Mouse (Mus musculus) MEL (cell line): ENCODE results near the gene Serpina11. TPM values are rescaled to one million over a fixed set of nuclear protein-coding genes. Genes with fewer than 3 reads are reported as not detected.

Source experiments
- DNase-seq: peaks from one replicate; pipeline ENCODE4 v3.0.0; 2011; ENCODE audit warnings: low read depth, low spot score
- H3K27ac ChIP-seq: 2 replicates; pipeline ENCODE4 v1.5.1; 2012; ENCODE audit warnings: low read depth, mild to moderate bottlenecking, control low read depth, low read length, moderate library complexity; ENCODE audit not compliant: control insufficient read depth
- H3K27me3 ChIP-seq, 2 experiments: fragments of 150-350 bp in 1 of 2; sonication (generic) in 1 of 2; 2 replicates each; pipeline ENCODE4 v1.6.1; 2012; ENCODE audit warnings: low read length in 2 of 2, mild to moderate bottlenecking in 2 of 2, improper control_type of control experiment in 1 of 2, moderate library complexity in 1 of 2; ENCODE audit not compliant: insufficient read depth in 2 of 2, control insufficient read depth in 1 of 2
- H3K36me3 ChIP-seq, 2 experiments: 2 replicates each; pipeline ENCODE4 v1.6.1; 2012 to 2014; ENCODE audit warnings: low read length in 2 of 2, improper control_type of control experiment in 1 of 2, inconsistent platforms in 1 of 2, mild to moderate bottlenecking in 1 of 2; ENCODE audit not compliant: insufficient read depth in 2 of 2, control insufficient read depth in 1 of 2
- H3K4me1 ChIP-seq, 2 experiments: fragments of 150-350 bp in 1 of 2; sonication (generic) in 1 of 2; 2 replicates each; pipeline ENCODE4 v1.6.1; 2012; ENCODE audit warnings: low read length in 2 of 2, improper control_type of control experiment in 1 of 2, mild to moderate bottlenecking in 1 of 2; ENCODE audit not compliant: insufficient read depth in 2 of 2, control insufficient read depth in 1 of 2
- H3K4me3 ChIP-seq, 2 experiments: fragments of 150-350 bp in 1 of 2; sonication (generic) in 1 of 2; 2 replicates each; pipeline ENCODE4 v1.5.1; 2012; ENCODE audit warnings: low read depth in 2 of 2, low read length in 2 of 2, mild to moderate bottlenecking in 2 of 2, moderate library complexity in 2 of 2, control low read depth in 1 of 2, improper control_type of control experiment in 1 of 2; ENCODE audit not compliant: control insufficient read depth in 1 of 2, insufficient read depth in 1 of 2
- H3K79me2 ChIP-seq: 2 replicates; pipeline ENCODE4 v1.6.1; 2012; ENCODE audit warnings: mild to moderate bottlenecking, low read length, moderate library complexity; ENCODE audit not compliant: control insufficient read depth, poor library complexity, insufficient read depth
- H3K9ac ChIP-seq: 2 replicates; pipeline ENCODE4 v1.6.1; 2012; ENCODE audit warnings: low read depth, mild to moderate bottlenecking, control low read depth, low read length, moderate library complexity; ENCODE audit not compliant: control insufficient read depth, poor library complexity, severe bottlenecking
- H3K9me3 ChIP-seq: fragments of 150-350 bp; sonication (generic); replicated peaks from 2 replicates; pipeline ENCODE4 v1.6.1; 2012; ENCODE audit warnings: mild to moderate bottlenecking, low read length, improper control_type of control experiment, moderate library complexity; ENCODE audit not compliant: insufficient read depth
- BHLHE40 ChIP-seq: IDR thresholded peaks from 2 replicates; pipeline ENCODE4 v1.6.1; 2012; ENCODE audit warnings: low read depth, mild to moderate bottlenecking, inconsistent platforms, low read length, improper control_type of control experiment, borderline replicate concordance
- CHD2 ChIP-seq: IDR thresholded peaks from 2 replicates; pipeline ENCODE4 v1.6.1; 2011; ENCODE audit warnings: low read length, improper control_type of control experiment
- ETS1 ChIP-seq: IDR thresholded peaks from 2 replicates; pipeline ENCODE4 v1.6.1; 2012; ENCODE audit warnings: low read depth, mild to moderate bottlenecking, inconsistent platforms, low read length, improper control_type of control experiment, moderate library complexity
- GATA1 ChIP-seq: IDR thresholded peaks from 2 replicates; pipeline ENCODE4 v1.6.1; 2011; ENCODE audit warnings: low read depth, low read length, improper control_type of control experiment
- HCFC1 ChIP-seq: IDR thresholded peaks from 2 replicates; pipeline ENCODE4 v1.6.1; 2012; ENCODE audit warnings: low read depth, mild to moderate bottlenecking, inconsistent platforms, low read length, improper control_type of control experiment, moderate library complexity
- JUND ChIP-seq: IDR thresholded peaks from 2 replicates; pipeline ENCODE4 v1.6.1; 2011; ENCODE audit warnings: low read depth, mild to moderate bottlenecking, improper control_type of control experiment, low read length
- MAFK ChIP-seq: IDR thresholded peaks from 2 replicates; pipeline ENCODE4 v1.6.1; 2011; ENCODE audit warnings: low read depth, mild to moderate bottlenecking, low read length, improper control_type of control experiment, borderline replicate concordance
- MAX ChIP-seq: IDR thresholded peaks from 2 replicates; pipeline ENCODE4 v1.6.1; 2011; ENCODE audit warnings: low read length, improper control_type of control experiment
- MXI1 ChIP-seq: IDR thresholded peaks from 2 replicates; pipeline ENCODE4 v1.6.1; 2011; ENCODE audit warnings: mild to moderate bottlenecking, low read depth, low read length, improper control_type of control experiment
- MYB ChIP-seq: IDR thresholded peaks from 2 replicates; pipeline ENCODE4 v1.6.1; 2011; ENCODE audit warnings: mild to moderate bottlenecking, low read depth, low read length, improper control_type of control experiment
- MYC ChIP-seq: IDR thresholded peaks from 2 replicates; pipeline ENCODE4 v1.6.1; 2011; ENCODE audit warnings: low read depth, mild to moderate bottlenecking, low read length, improper control_type of control experiment, moderate library complexity
- POLR2A ChIP-seq, 2 experiments: IDR thresholded peaks; 2 replicates each; pipeline ENCODE4 v1.6.1; 2011 to 2012; ENCODE audit warnings: low read length in 2 of 2, mild to moderate bottlenecking in 2 of 2, control low read depth in 1 of 2, improper control_type of control experiment in 1 of 2, low read depth in 1 of 2, moderate library complexity in 1 of 2; ENCODE audit not compliant: control insufficient read depth in 1 of 2, insufficient read depth in 1 of 2, poor library complexity in 1 of 2
- POLR2AphosphoS5 ChIP-seq: IDR thresholded peaks from 2 replicates; pipeline ENCODE4 v1.6.1; 2012; ENCODE audit warnings: low read depth, borderline replicate concordance, mild to moderate bottlenecking, inconsistent platforms, low read length, moderate library complexity, mixed read lengths
- RAD21 ChIP-seq: IDR thresholded peaks from 2 replicates; pipeline ENCODE4 v1.6.1; 2011; ENCODE audit warnings: mild to moderate bottlenecking, low read depth, low read length, improper control_type of control experiment
- RCOR1 ChIP-seq: IDR thresholded peaks from 2 replicates; pipeline ENCODE4 v1.6.1; 2012; ENCODE audit warnings: low read depth, mild to moderate bottlenecking, inconsistent platforms, low read length, improper control_type of control experiment
- SMC3 ChIP-seq: IDR thresholded peaks from 2 replicates; pipeline ENCODE4 v1.6.1; 2011; ENCODE audit warnings: low read depth, low read length, improper control_type of control experiment
- ZKSCAN1 ChIP-seq: IDR thresholded peaks from 2 replicates; pipeline ENCODE4 v1.6.1; 2012; ENCODE audit warnings: low read depth, mild to moderate bottlenecking, inconsistent platforms, low read length, improper control_type of control experiment, moderate library complexity
- ZMIZ1 ChIP-seq: IDR thresholded peaks from 2 replicates; pipeline ENCODE4 v1.6.1; 2012; ENCODE audit warnings: low read depth, mild to moderate bottlenecking, inconsistent platforms, low read length, improper control_type of control experiment, moderate library complexity
- polyA plus RNA-seq, 2 experiments: library from polyadenylated mRNA; stranded (reverse) in 1 of 2; unstranded in 1 of 2; fragments of >175 nt in 1 of 2; fragments of >200 nt in 1 of 2; gene quantifications; 2 replicates each; pipeline versions ENCODE4 v1.2.1 to v1.2.4; 2012; ENCODE audit warnings: low replicate concordance in 2 of 2, low read depth in 1 of 2; ENCODE audit not compliant: insufficient read length in 2 of 2, insufficient read depth in 1 of 2, missing spikeins in 1 of 2
- total RNA-seq: library from RNA; depleted of rRNA; stranded (reverse); fragments of 300-350 nt; gene quantifications from 2 replicates; pipeline ENCODE4 v1.2.3, GENCODE M21; 2012

Gene Serpina11
- total and polyA plus RNA-seq, 3 experiments: 0.65 to 0.67 TPM; not detected in 1

DNA sequence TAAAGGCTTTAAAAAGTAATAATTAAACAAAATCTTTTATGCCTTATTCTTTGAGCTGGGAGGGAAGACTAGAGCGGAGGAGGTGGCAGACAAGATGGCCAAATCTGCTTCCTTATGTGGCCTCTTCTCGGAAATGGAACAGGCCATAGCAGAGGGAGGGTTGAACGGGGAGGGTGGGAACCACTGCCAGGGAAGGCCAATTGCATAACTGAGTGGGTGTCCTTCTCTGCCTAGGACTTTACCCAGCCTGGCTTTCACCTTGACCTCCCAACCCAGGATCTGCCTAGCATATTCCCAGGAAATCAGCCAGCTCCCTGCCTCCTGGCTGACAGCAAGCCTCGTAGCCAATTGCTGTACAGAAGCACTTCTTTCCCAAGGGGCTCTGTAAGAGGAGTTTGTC, 26.5 kb downstream of the Serpina11 start:
- Histone ChIP-seq H3K36me3 (no peaks in the 10 kb centered on the region), H3K4me1 (no peaks in the 10 kb centered on the region), H3K79me2 (no peaks in the 10 kb centered on the region), H3K9me3 (no peaks in the 10 kb centered on the region), H3K27ac (no peak overlapping the region), H3K4me3 (no peak overlapping the region), H3K9ac (no peak overlapping the region), H3K27me3 (no peaks in the 10 kb centered on the region)
- DNase-seq: no peak
- TF ChIP-seq BHLHE40: no peak
- TF ChIP-seq SMC3: no peak
- no peak for TF ChIP-seq MAX
- TF ChIP-seq ZMIZ1: no peak
- TF ChIP-seq POLR2AphosphoS5: no peak
- no peak for TF ChIP-seq ZKSCAN1
- TF ChIP-seq RAD21: no peak
- TF ChIP-seq JUND: no peak
- TF ChIP-seq GATA1: no peak
- no peak for TF ChIP-seq MYB
- TF ChIP-seq ETS1: no peak
- no peak for TF ChIP-seq HCFC1

DNA sequence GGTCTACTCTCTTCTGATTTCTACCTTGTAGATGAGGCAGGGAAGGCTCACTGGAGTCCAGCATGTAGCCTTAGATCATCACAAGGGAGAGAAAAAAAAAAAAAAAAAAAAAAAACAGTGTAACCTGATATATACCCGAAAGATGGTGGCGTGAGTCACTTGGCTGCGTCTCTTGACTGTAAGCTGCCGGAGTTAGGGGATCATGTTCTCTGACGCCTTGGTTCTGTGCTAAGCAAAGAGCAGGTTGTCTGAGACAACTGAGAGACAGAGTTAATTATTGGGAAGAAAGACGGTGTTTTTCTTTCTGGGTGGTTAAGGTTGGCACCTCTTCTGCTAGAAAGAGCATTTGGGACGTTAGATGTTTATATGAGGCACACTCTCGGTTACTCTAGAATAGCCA, 26.9 kb downstream of the Serpina11 start:
- Histone ChIP-seq H3K4me3 (no peak overlapping the region), H3K79me2 (no peaks in the 10 kb centered on the region), H3K9me3 (no peaks in the 10 kb centered on the region), H3K9ac (no peak overlapping the region), H3K27me3 (no peaks in the 10 kb centered on the region), H3K36me3 (no peaks in the 10 kb centered on the region), H3K4me1 (no peaks in the 10 kb centered on the region), H3K27ac (no peak overlapping the region)
- no peak for TF ChIP-seq MAFK
- TF ChIP-seq POLR2A (IDR thresholded peaks at IDR 0.05; ENCODE audit: control insufficient read depth in 1 of 2, insufficient read depth in 1 of 2, low read depth in 1 of 2, low read length in 2 of 2, poor library complexity in 1 of 2): no peak
- no peak for TF ChIP-seq CHD2
- no peak for TF ChIP-seq MYB
- TF ChIP-seq MAX: no peak
- no peak for TF ChIP-seq RAD21
- TF ChIP-seq MXI1: no peak
- TF ChIP-seq RCOR1: no peak
- no peak for TF ChIP-seq MYC
- no peak for DNase-seq
